Comparison of ENCODE assay signal across 12 mouse cellular contexts in genomic region chr2:105659350-105659749, GRCm38 (mm10). TPM values are rescaled to one million over a fixed set of nuclear protein-coding genes. Genes with fewer than 3 reads are reported as not detected.
DNase-seq lines count a peak whose midpoint lies in the region; ATAC-seq lines count a peak whose summit lies in the region.
"Had no signal": no experiment of that assay in that cellular context is flagged by ENCODE, and none has a peak within 500 bp of the region (broad histone marks: within the 10 kb centered on the region; RNA-seq: fewer than 3 reads in every experiment).

No protein-coding gene starts in this region.

- no peak overlapping the region for H3K9ac ChIP-seq in heart, embryonic 14.5 days (ENCODE audit: low read length)
- no peak overlapping the region for H3K9ac ChIP-seq in embryonic facial prominence, embryonic 12.5 days
- no peak overlapping the region for H3K9ac ChIP-seq in hindbrain, embryonic 13.5 days
- H3K9ac ChIP-seq in neural tube, embryonic 13.5 days = no peak overlapping the region

- peaks cover 2 to 6% of the 10 kb centered on the region in 2 experiments; a peak in 2 of 4 replicates for H3K4me1 ChIP-seq in heart, embryonic 14.5 days (ENCODE audit: control insufficient read depth in 2 of 2, insufficient read depth in 2 of 2, low read length in 2 of 2)
- H3K4me1 ChIP-seq in embryonic facial prominence, embryonic 12.5 days = peaks cover 6% of the 10 kb centered on the region
- H3K4me1 ChIP-seq in hindbrain, embryonic 13.5 days (replicated peaks) = peaks cover 17% of the 10 kb centered on the region
- peaks cover 21% of the 10 kb centered on the region for H3K4me1 ChIP-seq in neural tube, embryonic 13.5 days (replicated peaks)

- H3K27me3 ChIP-seq in heart, embryonic 14.5 days (ENCODE audit: control insufficient read depth, insufficient read depth, low read length) = peaks cover 89% of the 10 kb centered on the region
- peaks cover 74% of the 10 kb centered on the region for H3K27me3 ChIP-seq in embryonic facial prominence, embryonic 12.5 days
- peaks cover 91% of the 10 kb centered on the region for H3K27me3 ChIP-seq in hindbrain, embryonic 13.5 days
- peaks cover 93% of the 10 kb centered on the region for H3K27me3 ChIP-seq in neural tube, embryonic 13.5 days

- WGBS in heart, embryonic 14.5 days = 15% methylated on average over 9 of the region's 9 CpGs
- 9% methylated on average over 9 of the region's 9 CpGs for WGBS in embryonic facial prominence, embryonic 12.5 days
- 8% methylated on average over 9 of the region's 9 CpGs for WGBS in hindbrain, embryonic 13.5 days
- WGBS in neural tube, embryonic 13.5 days = 9% methylated on average over 9 of the region's 9 CpGs

- H3K9me3 ChIP-seq in heart, embryonic 14.5 days (ENCODE audit: control insufficient read depth, low read length) = no peaks in the 10 kb centered on the region
- no peaks in the 10 kb centered on the region for H3K9me3 ChIP-seq in embryonic facial prominence, embryonic 12.5 days
- no peaks in the 10 kb centered on the region for H3K9me3 ChIP-seq in hindbrain, embryonic 13.5 days
- H3K9me3 ChIP-seq in neural tube, embryonic 13.5 days = no peaks in the 10 kb centered on the region

- H3K4me3 ChIP-seq in heart, embryonic 14.5 days (ENCODE audit: control insufficient read depth in 1 of 2, insufficient read depth in 1 of 2, low read depth in 1 of 2, low read length in 2 of 2) = peak overlapping the region in 1 of 2 experiments; percentile 32; a peak in 2 of 4 replicates
- peak overlapping the region; percentile 15; the same call in 1 of the 2 replicates for H3K4me3 ChIP-seq in embryonic facial prominence, embryonic 12.5 days
- 0 out of 2 replicates have a peak overlapping the region, but pooled peaks have one; percentile 17 for H3K4me3 ChIP-seq in hindbrain, embryonic 13.5 days
- peak overlapping the region; percentile 16; the same call in 1 of the 2 replicates for H3K4me3 ChIP-seq in neural tube, embryonic 13.5 days

- intact Hi-C loops in heart, postnatal 36 days (cut with DNase I) = no loop called here

- no peak overlapping the region for H3K27ac ChIP-seq in heart, embryonic 14.5 days (replicated peaks in 1 of 2; ENCODE audit: control insufficient read depth in 1 of 2, insufficient read depth in 1 of 2, low read depth in 2 of 2, low read length in 2 of 2)
- H3K27ac ChIP-seq in embryonic facial prominence, embryonic 12.5 days = no peak overlapping the region
- H3K27ac ChIP-seq in hindbrain, embryonic 13.5 days = no peak overlapping the region
- no peak overlapping the region for H3K27ac ChIP-seq in neural tube, embryonic 13.5 days (replicated peaks)

- ATAC-seq in heart, embryonic 14.5 days (ENCODE audit: insufficient number of reproducible peaks, insufficient read depth, low FRiP score, low read depth) = no peak
- ATAC-seq in embryonic facial prominence, embryonic 12.5 days (ENCODE audit: insufficient number of reproducible peaks, insufficient read depth, low FRiP score, low TSS enrichment) = no peak
- peak; percentile 12; the same call in 1 of the 2 replicates for ATAC-seq in hindbrain, embryonic 13.5 days (ENCODE audit: low FRiP score)
- ATAC-seq in neural tube, embryonic 13.5 days (ENCODE audit: low read depth) = no peak
- ATAC-seq: activated CD4-positive, CD25-positive, alpha-beta regulatory T cell, adult 4 months had no signal

- no peaks in the 10 kb centered on the region for H3K36me3 ChIP-seq in heart, embryonic 14.5 days (ENCODE audit: control insufficient read depth, insufficient read depth, low read length)
- H3K36me3 ChIP-seq in embryonic facial prominence, embryonic 12.5 days = no peaks in the 10 kb centered on the region
- H3K36me3 ChIP-seq in hindbrain, embryonic 13.5 days = no peaks in the 10 kb centered on the region
- no peaks in the 10 kb centered on the region for H3K36me3 ChIP-seq in neural tube, embryonic 13.5 days

- no peak for DNase-seq in heart, postnatal 36 days
- DNase-seq in ovary, adult 18-20 months (ENCODE audit: low spot score) = no peak
- DNase-seq in testis, postnatal 14 days (ENCODE audit: low spot score) = no peak
- DNase-seq in adrenal gland, adult 8-10 months = no peak
- DNase-seq: lung, adult 2 months; right cerebral cortex, postnatal 14 days had no signal

- H3K4me2 ChIP-seq in heart, embryonic 14.5 days (ENCODE audit: low read length) = peak overlapping the region; percentile 52
- peak overlapping the region; percentile 27 for H3K4me2 ChIP-seq in embryonic facial prominence, embryonic 12.5 days (replicated peaks)
- peak overlapping the region; percentile 37 for H3K4me2 ChIP-seq in hindbrain, embryonic 13.5 days
- H3K4me2 ChIP-seq in neural tube, embryonic 13.5 days = peak overlapping the region; percentile 36; the same call in 1 of the 2 replicates

RNA-seq across cellular contexts. Expression of gene Pax6, which starts 9.3 kb away (rescaled TPM):
- polyA plus RNA-seq in heart, embryonic 14.5 days (2014; fragmentation: Nextera tagmentation; extraction: Ambion mirVana) = 0.12 and 0.23 TPM in 2 replicates
- not detected for total RNA-seq in heart, postnatal 36 days (2021)
- 13.7 and 20.8 TPM in 2 replicates for polyA plus RNA-seq in embryonic facial prominence, embryonic 12.5 days (2016; fragmentation: Nextera tagmentation; extraction: Ambion mirVana)
- polyA plus RNA-seq in hindbrain, embryonic 13.5 days (2015; fragmentation: Nextera tagmentation; extraction: Ambion mirVana) = 26.4 and 29.8 TPM in 2 replicates
- polyA plus RNA-seq in neural tube, embryonic 13.5 days (2015; fragmentation: Nextera tagmentation; extraction: Ambion mirVana) = 16.0 and 16.7 TPM in 2 replicates
- not detected for total RNA-seq in adrenal gland, adult 8-10 months (2022)
- polyA plus RNA-seq: gonadal fat pad, adult 2 months; lung, adult 2 months had no signal

Comparison
In these comparisons a context has a peak if more than half of its experiments do, and no peak if none do; other contexts are left out.
1. RNA of gene Pax6, which starts 9.3 kb away (polyA plus RNA-seq): 26.4 to 29.8 TPM in hindbrain, embryonic 13.5 days, 13.7 to 20.8 TPM in embryonic facial prominence, embryonic 12.5 days and 16.0 to 16.7 TPM in neural tube, embryonic 13.5 days; 0.12 to 0.23 TPM in heart, embryonic 14.5 days; every median in the first group is over 10 times any median in the second.
2. Peak in every context shown above with its lines, with median percentiles within 50 percentile points of each other: H3K4me2 ChIP-seq.